Mouse (Mus musculus): ENCODE data around the gene Glt28d2. TPM values are rescaled to one million over a fixed set of nuclear protein-coding genes. Genes with fewer than 3 reads are reported as not detected.

Glt28d2 gene
- polyA plus RNA-seq, 1 experiment from 2014 or later = 0.15 TPM

GRCm38 (mm10) chr3:85845341-85845740 lies 42.0 kb downstream of the Glt28d2 start:
- DNase-seq (ENCODE audit: low spot score, missing footprints) (no peak), ATAC-seq (ENCODE audit: low FRiP score) (no peak)
- H3K36me3 ChIP-seq (ENCODE audit: control insufficient read depth, insufficient read depth, low read length) = no peaks in the 10 kb centered on the region
- H3K27ac ChIP-seq (ENCODE audit: low read depth, low read length) = no peak overlapping the region
- H3K9ac ChIP-seq (ENCODE audit: low read length) = no peak overlapping the region
- 83% methylated on average over 6 of the region's 6 CpGs for WGBS
- H3K9me3 ChIP-seq (ENCODE audit: control insufficient read depth, low read length) = no peaks in the 10 kb centered on the region
- H3K27me3 ChIP-seq (ENCODE audit: control insufficient read depth, insufficient read depth, low read length) = no peaks in the 10 kb centered on the region
- no peak overlapping the region for H3K4me2 ChIP-seq
- H3K4me1 ChIP-seq (ENCODE audit: control insufficient read depth, insufficient read depth, low read length) = no peaks in the 10 kb centered on the region
- no peak overlapping the region for H3K4me3 ChIP-seq (ENCODE audit: low read depth, low read length)

GRCm38 (mm10) chr3:85842881-85843218 lies 44.5 kb downstream of the Glt28d2 start:
- no peaks in the 10 kb centered on the region for H3K9me3 ChIP-seq (ENCODE audit: control insufficient read depth, low read length)
- H3K4me1 ChIP-seq (ENCODE audit: control insufficient read depth, insufficient read depth, low read length) = no peaks in the 10 kb centered on the region
- H3K27me3 ChIP-seq (ENCODE audit: control insufficient read depth, insufficient read depth, low read length) = no peaks in the 10 kb centered on the region
- no peak overlapping the region for H3K4me2 ChIP-seq
- ATAC-seq (ENCODE audit: low FRiP score) (no peak), DNase-seq (ENCODE audit: low spot score, missing footprints) (no peak)
- no peaks in the 10 kb centered on the region for H3K36me3 ChIP-seq (ENCODE audit: control insufficient read depth, insufficient read depth, low read length)
- no peak overlapping the region for H3K27ac ChIP-seq (ENCODE audit: low read depth, low read length)
- no peak overlapping the region for H3K9ac ChIP-seq (ENCODE audit: low read length)
- no peak overlapping the region for H3K4me3 ChIP-seq (ENCODE audit: low read depth, low read length)

GRCm38 (mm10) chr3:85842177-85842880 lies 45.0 kb downstream of the Glt28d2 start:
- Histone ChIP-seq H3K27ac (ENCODE audit: low read depth, low read length) (no peak overlapping the region), H3K27me3 (ENCODE audit: control insufficient read depth, insufficient read depth, low read length) (no peaks in the 10 kb centered on the region), H3K4me1 (ENCODE audit: control insufficient read depth, insufficient read depth, low read length) (no peaks in the 10 kb centered on the region), H3K9me3 (ENCODE audit: control insufficient read depth, low read length) (no peaks in the 10 kb centered on the region), H3K4me3 (ENCODE audit: low read depth, low read length) (no peak overlapping the region), H3K36me3 (ENCODE audit: control insufficient read depth, insufficient read depth, low read length) (no peaks in the 10 kb centered on the region), H3K9ac (ENCODE audit: low read length) (no peak overlapping the region), H3K4me2 (no peak overlapping the region)
- DNase-seq (ENCODE audit: low spot score, missing footprints) (no peak), ATAC-seq (ENCODE audit: low FRiP score) (no peak)
- WGBS = 57% methylated on average over 9 of the region's 9 CpGs

- WGBS = 34% methylated on average over 2 of the region's 2 CpGs
- Histone ChIP-seq H3K36me3 (ENCODE audit: control insufficient read depth, insufficient read depth, low read length) (no peaks in the 10 kb centered on the region), H3K9ac (ENCODE audit: low read length) (no peak overlapping the region), H3K4me1 (ENCODE audit: control insufficient read depth, insufficient read depth, low read length) (no peaks in the 10 kb centered on the region), H3K27ac (ENCODE audit: low read depth, low read length) (no peak overlapping the region), H3K27me3 (ENCODE audit: control insufficient read depth, insufficient read depth, low read length) (no peaks in the 10 kb centered on the region), H3K4me2 (no peak overlapping the region), H3K4me3 (ENCODE audit: low read depth, low read length) (no peak overlapping the region), H3K9me3 (ENCODE audit: control insufficient read depth, low read length) (no peaks in the 10 kb centered on the region)
- no peak for ATAC-seq (ENCODE audit: low FRiP score)
- no peak for DNase-seq (ENCODE audit: low spot score, missing footprints)
Observed at GRCm38 (mm10) chr3:85841454-85842176, 45.7 kb downstream of the Glt28d2 start.

GRCm38 (mm10) chr3:85833627-85834026 lies 53.7 kb downstream of the Glt28d2 start:
- Histone ChIP-seq H3K9ac (ENCODE audit: low read length) (no peak overlapping the region), H3K36me3 (ENCODE audit: control insufficient read depth, insufficient read depth, low read length) (no peaks in the 10 kb centered on the region), H3K4me1 (ENCODE audit: control insufficient read depth, insufficient read depth, low read length) (peaks cover 3% of the 10 kb centered on the region; the same call in 1 of the 2 replicates), H3K4me2 (no peak overlapping the region), H3K27me3 (ENCODE audit: control insufficient read depth, insufficient read depth, low read length) (no peaks in the 10 kb centered on the region), H3K4me3 (ENCODE audit: low read depth, low read length) (no peak overlapping the region), H3K9me3 (ENCODE audit: control insufficient read depth, low read length) (no peaks in the 10 kb centered on the region), H3K27ac (ENCODE audit: low read depth, low read length) (no peak overlapping the region)
- 72% methylated on average over 1 of the region's 1 CpGs for WGBS
- DNase-seq (ENCODE audit: low spot score, missing footprints) (no peak), ATAC-seq (ENCODE audit: low FRiP score) (no peak)

GRCm38 (mm10) chr3:85832490-85833155 lies 54.7 kb downstream of the Glt28d2 start:
- H3K36me3 ChIP-seq (ENCODE audit: control insufficient read depth, insufficient read depth, low read length) = no peaks in the 10 kb centered on the region
- peaks cover 3% of the 10 kb centered on the region; the same call in 1 of the 2 replicates for H3K4me1 ChIP-seq (ENCODE audit: control insufficient read depth, insufficient read depth, low read length)
- H3K27me3 ChIP-seq (ENCODE audit: control insufficient read depth, insufficient read depth, low read length) = no peaks in the 10 kb centered on the region
- H3K4me3 ChIP-seq (ENCODE audit: low read depth, low read length) = no peak overlapping the region
- WGBS = 70% methylated on average over 10 of the region's 10 CpGs
- DNase-seq (ENCODE audit: low spot score, missing footprints) = no peak
- no peaks in the 10 kb centered on the region for H3K9me3 ChIP-seq (ENCODE audit: control insufficient read depth, low read length)
- no peak overlapping the region for H3K9ac ChIP-seq (ENCODE audit: low read length)
- no peak for ATAC-seq (ENCODE audit: low FRiP score)
- no peak overlapping the region for H3K27ac ChIP-seq (ENCODE audit: low read depth, low read length)
- no peak overlapping the region for H3K4me2 ChIP-seq

GRCm38 (mm10) chr3:85831785-85832184 lies 55.5 kb downstream of the Glt28d2 start:
- no peak overlapping the region for H3K27ac ChIP-seq (ENCODE audit: low read depth, low read length)

GRCm38 (mm10) chr3:85829047-85829446 lies 58.3 kb downstream of the Glt28d2 start:
- no peak overlapping the region for H3K27ac ChIP-seq (ENCODE audit: low read depth, low read length)
- H3K4me1 ChIP-seq (ENCODE audit: control insufficient read depth, insufficient read depth, low read length) = peaks cover 3% of the 10 kb centered on the region; the same call in 1 of the 2 replicates
- H3K4me2 ChIP-seq = no peak overlapping the region
- H3K36me3 ChIP-seq (ENCODE audit: control insufficient read depth, insufficient read depth, low read length) = no peaks in the 10 kb centered on the region
- no peak overlapping the region for H3K4me3 ChIP-seq (ENCODE audit: low read depth, low read length)
- DNase-seq (ENCODE audit: low spot score, missing footprints) (no peak), ATAC-seq (ENCODE audit: low FRiP score) (no peak)
- H3K9ac ChIP-seq (ENCODE audit: low read length) = no peak overlapping the region
- WGBS = 78% methylated on average over 4 of the region's 4 CpGs
- H3K9me3 ChIP-seq (ENCODE audit: control insufficient read depth, low read length) = no peaks in the 10 kb centered on the region
- H3K27me3 ChIP-seq (ENCODE audit: control insufficient read depth, insufficient read depth, low read length) = no peaks in the 10 kb centered on the region

More at GRCm38 (mm10) chr3:85831785-85832184, 55.5 kb downstream of the Glt28d2 start:
- Histone ChIP-seq H3K36me3 (ENCODE audit: control insufficient read depth, insufficient read depth, low read length) (no peaks in the 10 kb centered on the region), H3K9ac (ENCODE audit: low read length) (no peak overlapping the region), H3K4me3 (ENCODE audit: low read depth, low read length) (no peak overlapping the region), H3K27me3 (ENCODE audit: control insufficient read depth, insufficient read depth, low read length) (no peaks in the 10 kb centered on the region), H3K4me1 (ENCODE audit: control insufficient read depth, insufficient read depth, low read length) (peaks cover 3% of the 10 kb centered on the region; the same call in 1 of the 2 replicates), H3K9me3 (ENCODE audit: control insufficient read depth, low read length) (no peaks in the 10 kb centered on the region), H3K4me2 (no peak overlapping the region)
- no peak for ATAC-seq (ENCODE audit: low FRiP score)
- WGBS = 82% methylated on average over 1 of the region's 1 CpGs
- DNase-seq (ENCODE audit: low spot score, missing footprints) = no peak

- Histone ChIP-seq H3K27ac (ENCODE audit: low read depth, low read length) (no peak overlapping the region), H3K9me3 (ENCODE audit: control insufficient read depth, low read length) (no peaks in the 10 kb centered on the region), H3K4me2 (no peak overlapping the region), H3K4me3 (ENCODE audit: low read depth, low read length) (no peak overlapping the region), H3K9ac (ENCODE audit: low read length) (no peak overlapping the region), H3K27me3 (ENCODE audit: control insufficient read depth, insufficient read depth, low read length) (no peaks in the 10 kb centered on the region), H3K36me3 (ENCODE audit: control insufficient read depth, insufficient read depth, low read length) (no peaks in the 10 kb centered on the region), H3K4me1 (ENCODE audit: control insufficient read depth, insufficient read depth, low read length) (peaks cover 3% of the 10 kb centered on the region; the same call in 1 of the 2 replicates)
- WGBS = 78% methylated on average over 6 of the region's 6 CpGs
- no peak for DNase-seq (ENCODE audit: low spot score, missing footprints)
- no peak for ATAC-seq (ENCODE audit: low FRiP score)
Observed at GRCm38 (mm10) chr3:85827815-85828214, 59.5 kb downstream of the Glt28d2 start.
